Mouse (Mus musculus): Measurements from ENCODE around the gene 4921517D22Rik.

DNA sequence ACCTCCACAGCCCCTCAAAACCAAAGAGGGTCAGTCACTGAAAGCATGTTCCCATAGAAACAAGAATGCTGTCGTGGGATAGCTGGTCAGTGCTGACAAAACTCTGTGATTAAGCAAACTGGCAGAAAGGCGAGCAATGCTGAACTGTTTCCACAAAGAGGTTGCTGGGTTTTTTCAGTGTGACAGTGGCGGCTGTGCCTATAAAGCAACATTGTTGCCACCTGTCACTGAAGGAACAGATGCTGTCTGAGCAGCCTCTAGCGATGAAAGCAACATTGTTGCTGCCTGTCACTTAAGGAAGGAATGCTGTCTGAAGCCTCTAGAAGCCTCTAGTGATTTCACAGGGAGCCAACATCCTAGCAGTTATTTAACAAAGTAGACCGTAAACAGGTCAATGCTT, 41.3 kb downstream of the 4921517D22Rik start:
- TF ChIP-seq CTCF (IDR thresholded peaks at IDR 0.05; ENCODE audit: borderline replicate concordance, insufficient read depth, low read length), result no peak
- TF ChIP-seq POLR2A (IDR thresholded peaks at IDR 0.05; ENCODE audit: low read depth, low read length), result no peak

Measured in embryonic fibroblast, embryonic 13.5 days (primary cell).